Mouse (Mus musculus) liver, postnatal 0 days (tissue): Measurements from ENCODE around the gene Asap2. TPM values are rescaled to one million over a fixed set of nuclear protein-coding genes. Genes with fewer than 3 reads are reported as not detected.
"Not testable (repeated sequence)": the region's sequence is repeated elsewhere in the genome, so short reads cannot be mapped to it uniquely, and the experiment has no call there.

Experiments used
- ATAC-seq: fragments of 200-750 bp; cut with Nextera tagmentation; 2 replicates; pipeline ENCODE4 v1.8.0; 2017; ENCODE audit warnings: mild to moderate bottlenecking, moderate library complexity
- DNase-seq: peaks from one replicate; pipeline ENCODE4 v3.0.0-alpha.2; 2016
- H3K27ac ChIP-seq: fragments of 300-500 bp; sonication (generic); 2 replicates; pipeline ENCODE4 v1.5.1; 2014; ENCODE audit warnings: antibody characterized with exemption, moderate library complexity, mild to moderate bottlenecking, low read depth
- H3K27me3 ChIP-seq: fragments of 300-500 bp; sonication (generic); 2 replicates; pipeline ENCODE4 v1.6.1; 2014; ENCODE audit warnings: low read length, control low read depth, mixed read lengths; ENCODE audit not compliant: insufficient read depth
- H3K36me3 ChIP-seq: fragments of 300-500 bp; sonication (generic); replicated peaks from 2 replicates; pipeline ENCODE4 v1.6.1; 2014; ENCODE audit warnings: mild to moderate bottlenecking, control low read depth, low read length, moderate library complexity, mixed read lengths; ENCODE audit not compliant: insufficient read depth
- H3K4me1 ChIP-seq: fragments of 300-500 bp; sonication (generic); 2 replicates; pipeline ENCODE4 v1.6.1; 2014; ENCODE audit warnings: antibody characterized with exemption, mild to moderate bottlenecking, control low read depth; ENCODE audit not compliant: insufficient read depth
- H3K4me2 ChIP-seq: fragments of 300-500 bp; sonication (generic); 2 replicates; pipeline ENCODE4 v1.6.1; 2014; ENCODE audit warnings: low read depth, mild to moderate bottlenecking, low read length, moderate library complexity, mixed read lengths
- H3K4me3 ChIP-seq: fragments of 300-500 bp; sonication (generic); 2 replicates; pipeline ENCODE4 v1.5.1; 2014; ENCODE audit warnings: low read depth, low read length
- H3K9ac ChIP-seq: fragments of 300-500 bp; sonication (generic); replicated peaks from 2 replicates; pipeline ENCODE4 v1.6.1; 2014; ENCODE audit warnings: mild to moderate bottlenecking, moderate library complexity
- H3K9me3 ChIP-seq: fragments of 300-500 bp; sonication (generic); 2 replicates; pipeline ENCODE4 v1.6.1; 2016; ENCODE audit warnings: mild to moderate bottlenecking, control low read depth, low read length, mixed read lengths
- CTCF ChIP-seq: sonication (generic); IDR thresholded peaks from 2 replicates; pipeline ENCODE4 v1.5.1; 2016; ENCODE audit warnings: antibody characterized with exemption, low read depth
- EP300 ChIP-seq: IDR thresholded peaks from 2 replicates; pipeline ENCODE4 v1.6.1; 2016; ENCODE audit warnings: antibody characterized with exemption, low read depth, mild to moderate bottlenecking
- WGBS: fragments of 180-500 bp; shearing (Covaris S2); extraction: QIAGEN DNeasy Blood & Tissue Kit; methylation state at CpG from one replicate; pipeline ENCODE4 v1.1.7; 2014; ENCODE audit not compliant: insufficient replicate concordance; 5-methylcytosine and 5-hydroxymethylcytosine counted together
- polyA plus RNA-seq: library from polyadenylated mRNA; unstranded; fragments of >200 nt; fragmentation: Nextera tagmentation; extraction: Ambion mirVana; gene quantifications from 2 replicates; pipeline ENCODE4 v1.2.1, GENCODE M21; 2015

The Asap2 gene
- polyA plus RNA-seq, 1 experiment from 2014 or later, result 0.96 TPM

- WGBS, result 4% methylated on average over 8 of the region's 8 CpGs
- peak overlapping the region; percentile 70 for H3K4me3 ChIP-seq
- peak overlapping the region; percentile 87 for H3K4me2 ChIP-seq
- peak overlapping the region; percentile 68 for H3K9ac ChIP-seq
- peak overlapping the region; percentile 55; the same call in 1 of the 2 replicates for H3K27ac ChIP-seq
- H3K36me3 ChIP-seq, H3K27me3 ChIP-seq, H3K4me1 ChIP-seq, H3K9me3 ChIP-seq, DNase-seq: not testable (repeated sequence)
- ATAC-seq, result peak; percentile 76
- TF ChIP-seq CTCF, result peak; percentile 68
Measured at GRCm38 (mm10) chr12:21111116-21111475, 120.8 kb downstream of the Asap2 start.

- Histone ChIP-seq H3K9ac (peak overlapping the region; percentile 68), H3K4me1 (peaks cover 5% of the 10 kb centered on the region), H3K27ac (peak overlapping the region; percentile 74), H3K9me3 (no peaks in the 10 kb centered on the region), H3K4me2 (peak overlapping the region; percentile 87), H3K36me3 (no peaks in the 10 kb centered on the region), H3K4me3 (peak overlapping the region; percentile 70), H3K27me3 (peaks cover 4% of the 10 kb centered on the region; the same call in 1 of the 2 replicates)
- DNase-seq (peak; percentile 88), ATAC-seq (peak; percentile 99)
- TF ChIP-seq EP300 (no peak), CTCF (no peak)
- WGBS, result under 1% methylated on average over 89 of the region's 118 CpGs
Measured at GRCm38 (mm10) chr12:21111476-21112452, 121.5 kb downstream of the Asap2 start.

- peak overlapping the region; percentile 68 for H3K9ac ChIP-seq
- under 1% methylated on average over 17 of the region's 17 CpGs for WGBS
- ATAC-seq (peak; percentile 37; the same call in 1 of the 2 replicates), DNase-seq (peak; percentile 59)
- peaks cover 5% of the 10 kb centered on the region for H3K4me1 ChIP-seq
- H3K27ac ChIP-seq, result no peak overlapping the region
- peak overlapping the region; percentile 87 for H3K4me2 ChIP-seq
- H3K4me3 ChIP-seq, result peak overlapping the region; percentile 70
- TF ChIP-seq CTCF (peak; percentile 68), EP300 (no peak)
- H3K36me3 ChIP-seq, result no peaks in the 10 kb centered on the region
- H3K27me3 ChIP-seq, result peaks cover 4% of the 10 kb centered on the region; the same call in 1 of the 2 replicates
- no peaks in the 10 kb centered on the region for H3K9me3 ChIP-seq
Measured at GRCm38 (mm10) chr12:21112453-21112857, 122.2 kb downstream of the Asap2 start.

GRCm38 (mm10) chr12:21119446-21119845 is 129.2 kb downstream of the Asap2 start:
- Histone ChIP-seq H3K36me3 (no peaks in the 10 kb centered on the region), H3K9me3 (no peaks in the 10 kb centered on the region), H3K4me2 (no peak overlapping the region), H3K27ac (no peak overlapping the region), H3K4me3 (no peak overlapping the region), H3K27me3 (no peaks in the 10 kb centered on the region), H3K9ac (no peak overlapping the region), H3K4me1 (no peaks in the 10 kb centered on the region)
- 70% methylated on average over 3 of the region's 3 CpGs for WGBS
- TF ChIP-seq CTCF (no peak), EP300 (no peak)
- DNase-seq, result no peak
- no peak for ATAC-seq

GRCm38 (mm10) chr12:21122818-21123217 is 132.6 kb downstream of the Asap2 start:
- H3K9ac ChIP-seq, result no peak overlapping the region
- H3K27me3 ChIP-seq, result no peaks in the 10 kb centered on the region
- H3K4me3 ChIP-seq, result no peak overlapping the region
- TF ChIP-seq CTCF (no peak), EP300 (no peak)
- WGBS, result 61% methylated on average over 3 of the region's 3 CpGs
- peaks cover 3% of the 10 kb centered on the region; the same call in 1 of the 2 replicates for H3K4me1 ChIP-seq
- no peak overlapping the region for H3K27ac ChIP-seq
- H3K9me3 ChIP-seq, result no peaks in the 10 kb centered on the region
- no peak for DNase-seq
- no peak for ATAC-seq
- H3K4me2 ChIP-seq, result no peak overlapping the region
- no peaks in the 10 kb centered on the region for H3K36me3 ChIP-seq

- TF ChIP-seq CTCF, result no peak
- no peak for TF ChIP-seq EP300
- ATAC-seq, result no peak
- 27% methylated on average over 5 of the region's 5 CpGs for WGBS
Measured at GRCm38 (mm10) chr12:21123647-21124046, 133.4 kb downstream of the Asap2 start.

More at GRCm38 (mm10) chr12:21123647-21124046, 133.4 kb downstream of the Asap2 start:
- Histone ChIP-seq H3K9me3 (no peaks in the 10 kb centered on the region), H3K27me3 (no peaks in the 10 kb centered on the region), H3K4me3 (no peak overlapping the region), H3K9ac (no peak overlapping the region), H3K4me1 (peaks cover 4% of the 10 kb centered on the region; the same call in 1 of the 2 replicates), H3K27ac (no peak overlapping the region), H3K4me2 (no peak overlapping the region), H3K36me3 (no peaks in the 10 kb centered on the region)
- no peak for DNase-seq
